Mouse (Mus musculus): Measurements from ENCODE around the gene A530032D15Rik. TPM values are rescaled to one million over a fixed set of nuclear protein-coding genes. Genes with fewer than 3 reads are reported as not detected.
"Not testable (repeated sequence)": the region's sequence is repeated elsewhere in the genome, so short reads cannot be mapped to it uniquely, and the experiment has no call there.

The A530032D15Rik gene
- polyA plus RNA-seq, 1 experiment from 2014 or later: not detected

- not testable (repeated sequence) for ATAC-seq (ENCODE audit: low read depth); DNase-seq; H3K9me3 ChIP-seq (replicated peaks); H3K9ac ChIP-seq; H3K4me2 ChIP-seq; H3K27me3 ChIP-seq; H3K4me3 ChIP-seq (replicated peaks); H3K36me3 ChIP-seq; H3K4me1 ChIP-seq (replicated peaks); H3K27ac ChIP-seq
- 53% methylated on average over 5 of the region's 6 CpGs for WGBS (ENCODE audit: insufficient replicate concordance)
Measured at GRCm38 (mm10) chr1:85106013-85106412, 3.6 kb downstream of the A530032D15Rik start.

GRCm38 (mm10) chr1:85105336-85105735 lies 4.3 kb downstream of the A530032D15Rik start:
- not testable (repeated sequence) for ATAC-seq (ENCODE audit: low read depth); H3K9me3 ChIP-seq (replicated peaks); H3K4me2 ChIP-seq; DNase-seq; H3K9ac ChIP-seq; H3K4me3 ChIP-seq (replicated peaks); H3K27me3 ChIP-seq; H3K36me3 ChIP-seq; H3K27ac ChIP-seq; H3K4me1 ChIP-seq (replicated peaks)
- 47% methylated on average over 4 of the region's 4 CpGs for WGBS (ENCODE audit: insufficient replicate concordance)

GRCm38 (mm10) chr1:85101754-85102153 lies 7.9 kb downstream of the A530032D15Rik start:
- not testable (repeated sequence) for H3K4me2 ChIP-seq; H3K27me3 ChIP-seq; H3K4me3 ChIP-seq (replicated peaks); ATAC-seq (ENCODE audit: low read depth); H3K4me1 ChIP-seq (replicated peaks); H3K9ac ChIP-seq; DNase-seq; H3K9me3 ChIP-seq (replicated peaks); H3K36me3 ChIP-seq; H3K27ac ChIP-seq
- WGBS (ENCODE audit: insufficient replicate concordance): 65% methylated on average over 4 of the region's 4 CpGs

GRCm38 (mm10) chr1:85099864-85100263 lies 9.8 kb downstream of the A530032D15Rik start, which contains the start of gene Gm10553:
TSS of gene Gm10553 (plus strand) at chr1:85100164.
- not testable (repeated sequence) for H3K4me3 ChIP-seq (replicated peaks); H3K4me2 ChIP-seq; H3K36me3 ChIP-seq; H3K9me3 ChIP-seq (replicated peaks); H3K27me3 ChIP-seq; DNase-seq; H3K4me1 ChIP-seq (replicated peaks); H3K27ac ChIP-seq; ATAC-seq (ENCODE audit: low read depth); H3K9ac ChIP-seq
- 30% methylated on average over 1 of the region's 1 CpGs for WGBS (ENCODE audit: insufficient replicate concordance)

GRCm38 (mm10) chr1:85099081-85099480 lies 10.6 kb downstream of the A530032D15Rik start:
- not testable (repeated sequence) for H3K4me1 ChIP-seq (replicated peaks); H3K9ac ChIP-seq; DNase-seq; H3K36me3 ChIP-seq; H3K27ac ChIP-seq; ATAC-seq (ENCODE audit: low read depth); H3K4me3 ChIP-seq (replicated peaks); H3K9me3 ChIP-seq (replicated peaks); H3K27me3 ChIP-seq; H3K4me2 ChIP-seq
- 53% methylated on average over 7 of the region's 7 CpGs for WGBS (ENCODE audit: insufficient replicate concordance)

- not testable (repeated sequence) for H3K4me3 ChIP-seq (replicated peaks); ATAC-seq (ENCODE audit: low read depth); H3K27ac ChIP-seq; H3K4me1 ChIP-seq (replicated peaks); H3K9me3 ChIP-seq (replicated peaks); DNase-seq; H3K36me3 ChIP-seq; H3K9ac ChIP-seq; H3K27me3 ChIP-seq; H3K4me2 ChIP-seq
- 62% methylated on average over 6 of the region's 7 CpGs for WGBS (ENCODE audit: insufficient replicate concordance)
Measured at GRCm38 (mm10) chr1:85093011-85093572, 16.6 kb downstream of the A530032D15Rik start.

- H3K9ac ChIP-seq; ATAC-seq (ENCODE audit: low read depth); H3K4me2 ChIP-seq; H3K4me3 ChIP-seq (replicated peaks); H3K9me3 ChIP-seq (replicated peaks); H3K36me3 ChIP-seq; H3K27me3 ChIP-seq; DNase-seq; H3K27ac ChIP-seq; H3K4me1 ChIP-seq (replicated peaks): not testable (repeated sequence)
- 16% methylated on average over 1 of the region's 3 CpGs for WGBS (ENCODE audit: insufficient replicate concordance)
Measured at GRCm38 (mm10) chr1:85092169-85092568, 17.5 kb downstream of the A530032D15Rik start.

- H3K4me3 ChIP-seq (replicated peaks); H3K27me3 ChIP-seq; DNase-seq; H3K27ac ChIP-seq; H3K4me2 ChIP-seq; ATAC-seq (ENCODE audit: low read depth); H3K9me3 ChIP-seq (replicated peaks); H3K4me1 ChIP-seq (replicated peaks); H3K9ac ChIP-seq; H3K36me3 ChIP-seq: not testable (repeated sequence)
- 46% methylated on average over 1 of the region's 1 CpGs for WGBS (ENCODE audit: insufficient replicate concordance)
Measured at GRCm38 (mm10) chr1:85086211-85086610, 23.4 kb downstream of the A530032D15Rik start.

- not testable (repeated sequence) for H3K4me2 ChIP-seq; H3K9me3 ChIP-seq (replicated peaks); H3K27me3 ChIP-seq; H3K4me1 ChIP-seq (replicated peaks); H3K9ac ChIP-seq; H3K36me3 ChIP-seq; DNase-seq; H3K27ac ChIP-seq; ATAC-seq (ENCODE audit: low read depth); H3K4me3 ChIP-seq (replicated peaks)
- WGBS (ENCODE audit: insufficient replicate concordance): 31% methylated on average over 3 of the region's 3 CpGs
Measured at GRCm38 (mm10) chr1:85084803-85085202, 24.9 kb downstream of the A530032D15Rik start.

GRCm38 (mm10) chr1:85073099-85073498 lies 36.6 kb downstream of the A530032D15Rik start:
- not testable (repeated sequence) for H3K36me3 ChIP-seq; H3K4me2 ChIP-seq; H3K27ac ChIP-seq; H3K4me3 ChIP-seq (replicated peaks); H3K27me3 ChIP-seq; H3K9me3 ChIP-seq (replicated peaks); H3K9ac ChIP-seq; H3K4me1 ChIP-seq (replicated peaks); ATAC-seq (ENCODE audit: low read depth); DNase-seq
- 28% methylated on average over 3 of the region's 3 CpGs for WGBS (ENCODE audit: insufficient replicate concordance)

- H3K9me3 ChIP-seq (replicated peaks); H3K4me1 ChIP-seq (replicated peaks); H3K4me3 ChIP-seq (replicated peaks); H3K36me3 ChIP-seq; H3K4me2 ChIP-seq; H3K9ac ChIP-seq; DNase-seq; ATAC-seq (ENCODE audit: low read depth); H3K27ac ChIP-seq; H3K27me3 ChIP-seq: not testable (repeated sequence)
- 40% methylated on average over 3 of the region's 3 CpGs for WGBS (ENCODE audit: insufficient replicate concordance)
Measured at GRCm38 (mm10) chr1:85071690-85072089, 38.0 kb downstream of the A530032D15Rik start.

- H3K27ac ChIP-seq; H3K4me3 ChIP-seq (replicated peaks); H3K4me1 ChIP-seq (replicated peaks); H3K4me2 ChIP-seq; H3K9ac ChIP-seq; H3K9me3 ChIP-seq (replicated peaks); DNase-seq; H3K36me3 ChIP-seq; ATAC-seq (ENCODE audit: low read depth); H3K27me3 ChIP-seq: not testable (repeated sequence)
- WGBS (ENCODE audit: insufficient replicate concordance): 60% methylated on average over 6 of the region's 6 CpGs
Measured at GRCm38 (mm10) chr1:85035801-85036200, 73.9 kb downstream of the A530032D15Rik start.

Measured in liver, embryonic 13.5 days (tissue).